Mouse (Mus musculus): ENCODE results near the gene Usp20. TPM values are rescaled to one million over a fixed set of nuclear protein-coding genes. Genes with fewer than 3 reads are reported as not detected.
"Not testable (repeated sequence)": the region's sequence is repeated elsewhere in the genome, so short reads cannot be mapped to it uniquely, and the experiment has no call there.

Gene Usp20
- polyA plus RNA-seq (2012; rRNA removed): 43.4 and 48.1 TPM in 2 replicates

- DNase-seq (ENCODE audit: extremely low spot score in 1 of 2, low spot score in 1 of 2): peak; percentile 99
Measured at GRCm38 (mm10) chr2:30981790-30982513, at the start of gene Usp20, which contains the start of gene BC005624. Usp20 (plus strand) TSS chr2:30982279. BC005624 (minus strand) TSS chr2:30982201.

GRCm38 (mm10) chr2:30933032-30933431, 49.0 kb upstream of the Usp20 start:
- DNase-seq (ENCODE audit: extremely low spot score in 1 of 2, low spot score in 1 of 2): no peak

- peak; percentile 31 to 88 for DNase-seq (ENCODE audit: extremely low spot score in 1 of 2, low spot score in 1 of 2)
Measured at GRCm38 (mm10) chr2:30933917-30934450, 48.1 kb upstream of the Usp20 start.

- DNase-seq (ENCODE audit: extremely low spot score in 1 of 2, low spot score in 1 of 2): no peak
Measured at GRCm38 (mm10) chr2:30936808-30937207, 45.3 kb upstream of the Usp20 start.

GRCm38 (mm10) chr2:30937731-30938130, 44.3 kb upstream of the Usp20 start:
- no peak for DNase-seq (ENCODE audit: extremely low spot score in 1 of 2, low spot score in 1 of 2)

- DNase-seq (ENCODE audit: extremely low spot score in 1 of 2, low spot score in 1 of 2): no peak
Measured at GRCm38 (mm10) chr2:30938574-30938991, 43.5 kb upstream of the Usp20 start.

GRCm38 (mm10) chr2:30941586-30941985, 40.5 kb upstream of the Usp20 start:
- no peak for DNase-seq (ENCODE audit: extremely low spot score in 1 of 2, low spot score in 1 of 2)

- not testable (repeated sequence) for DNase-seq (ENCODE audit: extremely low spot score in 1 of 2, low spot score in 1 of 2)
Measured at GRCm38 (mm10) chr2:30942116-30942515, 40.0 kb upstream of the Usp20 start.

GRCm38 (mm10) chr2:30942603-30943011, 39.5 kb upstream of the Usp20 start:
- peak in 1 of 2 experiments; percentile 74 for DNase-seq (ENCODE audit: extremely low spot score in 1 of 2, low spot score in 1 of 2)

GRCm38 (mm10) chr2:30952457-30952823, 29.6 kb upstream of the Usp20 start:
- no peak for DNase-seq (ENCODE audit: extremely low spot score in 1 of 2, low spot score in 1 of 2)

GRCm38 (mm10) chr2:30952824-30953490, 29.1 kb upstream of the Usp20 start, which contains the start of gene Tor1b:
Tor1b (plus strand) TSS chr2:30952959.
- DNase-seq (ENCODE audit: extremely low spot score in 1 of 2, low spot score in 1 of 2): peak; percentile 82 to 92

GRCm38 (mm10) chr2:30954797-30955196, 27.3 kb upstream of the Usp20 start:
- no peak for DNase-seq (ENCODE audit: extremely low spot score in 1 of 2, low spot score in 1 of 2)

- DNase-seq (ENCODE audit: extremely low spot score in 1 of 2, low spot score in 1 of 2): no peak
Measured at GRCm38 (mm10) chr2:30957511-30957910, 24.6 kb upstream of the Usp20 start.

GRCm38 (mm10) chr2:30958726-30959125, 23.4 kb upstream of the Usp20 start:
- DNase-seq (ENCODE audit: extremely low spot score in 1 of 2, low spot score in 1 of 2): no peak

GRCm38 (mm10) chr2:30959856-30960255, 22.2 kb upstream of the Usp20 start:
- DNase-seq (ENCODE audit: extremely low spot score in 1 of 2, low spot score in 1 of 2): no peak

GRCm38 (mm10) chr2:30962570-30963254, 19.4 kb upstream of the Usp20 start:
- DNase-seq (ENCODE audit: extremely low spot score in 1 of 2, low spot score in 1 of 2): no peak

GRCm38 (mm10) chr2:30965627-30966026, 16.5 kb upstream of the Usp20 start:
- DNase-seq (ENCODE audit: extremely low spot score in 1 of 2, low spot score in 1 of 2): no peak

GRCm38 (mm10) chr2:30966826-30967225, 15.3 kb upstream of the Usp20 start:
- no peak for DNase-seq (ENCODE audit: extremely low spot score in 1 of 2, low spot score in 1 of 2)

- DNase-seq (ENCODE audit: extremely low spot score in 1 of 2, low spot score in 1 of 2): peak; percentile 79 to 92
Measured at GRCm38 (mm10) chr2:30967352-30968327, 14.4 kb upstream of the Usp20 start, which contains the start of gene Tor1a. Tor1a (minus strand) TSS chr2:30967933.

GRCm38 (mm10) chr2:30983024-30983423, 945 bp downstream of the Usp20 start:
- no peak for DNase-seq (ENCODE audit: extremely low spot score in 1 of 2, low spot score in 1 of 2)
